Mouse (Mus musculus): ENCODE data around the gene Tut1.

DNA sequence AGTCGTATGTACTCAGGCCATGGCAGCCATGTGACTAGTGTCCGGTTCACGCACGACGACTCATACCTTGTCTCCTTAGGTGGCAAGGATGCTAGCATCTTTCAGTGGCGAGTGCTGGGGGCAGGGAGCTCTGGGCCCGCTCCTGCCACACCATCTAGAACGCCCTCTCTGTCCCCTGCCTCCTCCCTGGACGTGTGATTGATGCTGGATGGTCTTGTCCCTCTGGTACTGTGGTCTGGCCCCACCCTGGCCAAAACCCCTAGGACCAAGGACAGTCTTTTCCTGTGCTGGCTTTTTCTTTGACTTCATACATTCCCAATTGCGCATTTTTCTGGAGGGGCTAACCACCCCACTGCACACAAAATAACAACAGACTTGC, 12.5 kb upstream of the Tut1 start:
- TF ChIP-seq CHD2 (IDR thresholded peaks at IDR 0.05; ENCODE audit: low read length) (no peak), ZKSCAN1 (IDR thresholded peaks at IDR 0.05; ENCODE audit: low read depth, low read length) (no peak), CHD1 (IDR thresholded peaks at IDR 0.05; ENCODE audit: low read depth, low read length) (no peak), POLR2A (IDR thresholded peaks at IDR 0.05; ENCODE audit: control insufficient read depth in 1 of 2, insufficient read depth in 1 of 2, low read depth in 1 of 2, low read length in 2 of 2, poor library complexity in 1 of 2) (no peak), CTCF (IDR thresholded peaks at IDR 0.05 in 2 of 3, conservative IDR thresholded peaks at IDR 0.05 in 1 of 3; ENCODE audit: control insufficient read depth in 1 of 3, insufficient read depth in 1 of 3, low read depth in 2 of 3, low read length in 3 of 3, poor library complexity in 1 of 3, severe bottlenecking in 1 of 3) (no peak), POLR2AphosphoS2 (IDR thresholded peaks at IDR 0.05; ENCODE audit: low read length) (no peak), USF1 (IDR thresholded peaks at IDR 0.05; ENCODE audit: low read depth, low read length) (no peak), ZMIZ1 (IDR thresholded peaks at IDR 0.05; ENCODE audit: low read depth, low read length) (no peak), MAX (IDR thresholded peaks at IDR 0.05; ENCODE audit: low read length) (no peak), MAFK (IDR thresholded peaks at IDR 0.05; ENCODE audit: borderline replicate concordance, low read depth, low read length) (no peak), RCOR1 (IDR thresholded peaks at IDR 0.05; ENCODE audit: low read depth, low read length) (no peak), MEF2A (IDR thresholded peaks at IDR 0.05; ENCODE audit: extremely low read depth, insufficient replicate concordance, low read depth, low read length, poor library complexity, severe bottlenecking) (no peak), ZNF384 (IDR thresholded peaks at IDR 0.05; ENCODE audit: low read depth, low read length) (no peak), ETS1 (IDR thresholded peaks at IDR 0.05; ENCODE audit: low read depth, low read length) (no peak)

All from MEL (cell line).